Mouse (Mus musculus) lung, postnatal 4 days (tissue): ENCODE results near the gene Gm16405.
"Not testable (repeated sequence)": the region's sequence is repeated elsewhere in the genome, so short reads cannot be mapped to it uniquely, and the experiment has no call there.

ENCODE experiments used
- DNase-seq, 2 experiments: peaks; one replicate each; pipeline ENCODE4 v3.0.0; 2021

Gene Gm16405

GRCm38 (mm10) chrX:54530908-54531307 lies at the start of gene Gm16405:
Gm16405 (plus strand) TSS chrX:54531208.
- not testable (repeated sequence) for DNase-seq
